Mouse (Mus musculus) lung, adult 2 months (tissue): ENCODE measurements around the gene Tnfsf12.

Experiments
- CTCF ChIP-seq: fragments of 200-500 bp; IDR thresholded peaks from 2 replicates; pipeline ENCODE4 v1.5.1; 2011; ENCODE audit warnings: mild to moderate bottlenecking, low read length, control low read depth; ENCODE audit not compliant: insufficient read depth
- POLR2A ChIP-seq: fragments of 200-500 bp; IDR thresholded peaks from 2 replicates; pipeline ENCODE4 v1.6.1; 2011; ENCODE audit warnings: low read depth, mild to moderate bottlenecking, control low read depth, low read length, borderline replicate concordance; ENCODE audit errors: extremely low read depth

GRCm38 (mm10) chr11:69710470-69710869, 14.8 kb upstream of the Tnfsf12 start:
- TF ChIP-seq POLR2A (no peak), CTCF (no peak)
